Comparison of ENCODE assay signal across 20 mouse cellular contexts in genomic region chr11:111409266-111409665, GRCm38 (mm10).
A peak's percentile ranks its signal among the peaks of the same experiment; 100 is the strongest.
DNase-seq lines count a peak whose midpoint lies in the region; ATAC-seq and TF ChIP-seq lines count a peak whose summit lies in the region.
"Had no signal": no experiment of that assay in that cellular context is flagged by ENCODE, and none has a peak within 500 bp of the region (broad histone marks: within the 10 kb centered on the region; RNA-seq: fewer than 3 reads in every experiment).

No protein-coding gene starts in this region.

- ATAC-seq in hindbrain, postnatal 0 days, result no peak
- ATAC-seq in hindbrain, embryonic 16.5 days, result no peak
- no peak for ATAC-seq in erythroblast, adult 5-6 weeks (replicated peaks; ENCODE audit: low FRiP score, poor library complexity, severe bottlenecking)
- ATAC-seq: forebrain, embryonic 16.5 days; inflammation-experienced regulatory T-cells, adult 6 months; intestine, postnatal 0 days had no signal

- no peaks in the 10 kb centered on the region for H3K4me1 ChIP-seq in hindbrain, postnatal 0 days (ENCODE audit: insufficient read depth, low read length)
- H3K4me1 ChIP-seq in hindbrain, embryonic 16.5 days (ENCODE audit: control insufficient read depth, insufficient read depth, low read depth, low read length), result no peaks in the 10 kb centered on the region
- H3K4me1 ChIP-seq: forebrain, embryonic 12.5 days; heart, embryonic 12.5 days; hindbrain, embryonic 10.5 days had no signal

- no peak overlapping the region for H3K4me2 ChIP-seq in hindbrain, postnatal 0 days (ENCODE audit: low read depth, low read length)
- H3K4me2 ChIP-seq in hindbrain, embryonic 16.5 days (ENCODE audit: low read length), result no peak overlapping the region
- H3K4me2 ChIP-seq: embryonic facial prominence, embryonic 13.5 days; forebrain, embryonic 12.5 days; heart, embryonic 12.5 days; hindbrain, embryonic 14.5 days had no signal

- H3K9ac ChIP-seq in hindbrain, postnatal 0 days (replicated peaks; ENCODE audit: low read length), result no peak overlapping the region
- no peak overlapping the region for H3K9ac ChIP-seq in hindbrain, embryonic 16.5 days (ENCODE audit: low read depth, low read length)
- H3K9ac ChIP-seq: embryonic facial prominence, embryonic 13.5 days; forebrain, embryonic 12.5 days; heart, embryonic 12.5 days; hindbrain, embryonic 14.5 days had no signal

- DNase-seq in cerebellum, postnatal 14 days, result peak; percentile 6 to 14
- no peak for DNase-seq in cerebellum, adult 8-10 months
- DNase-seq in hindbrain, postnatal 0 days (ENCODE audit: low spot score), result peak; percentile 10
- DNase-seq in right cerebral cortex, postnatal 10 days (ENCODE audit: low spot score in 2 of 2), result peak; percentile 23 to 44
- DNase-seq in right cerebral cortex, postnatal 25 days, result no peak
- DNase-seq: adrenal gland, postnatal 10 days; cerebellum, adult 11-12 months; cerebellum, adult 9-11 months; gastrocnemius, postnatal 10 days had no signal

- H3K27me3 ChIP-seq in hindbrain, postnatal 0 days (ENCODE audit: insufficient read depth, low read length), result no peaks in the 10 kb centered on the region
- H3K27me3 ChIP-seq in hindbrain, embryonic 16.5 days (replicated peaks; ENCODE audit: control insufficient read depth, insufficient read depth, low read length), result no peaks in the 10 kb centered on the region
- H3K27me3 ChIP-seq: embryonic facial prominence, embryonic 13.5 days; forebrain, embryonic 12.5 days; heart, embryonic 12.5 days had no signal

- 70% methylated on average over 2 of the region's 2 CpGs for WGBS in hindbrain, postnatal 0 days
- 80% methylated on average over 2 of the region's 2 CpGs for WGBS in hindbrain, embryonic 16.5 days

- H3K4me3 ChIP-seq in hindbrain, postnatal 0 days (ENCODE audit: low read length), result no peak overlapping the region
- no peak overlapping the region for H3K4me3 ChIP-seq in hindbrain, embryonic 16.5 days (ENCODE audit: low read length)
- H3K4me3 ChIP-seq: embryonic facial prominence, embryonic 13.5 days; erythroblast, embryonic 14.5 days; forebrain, embryonic 12.5 days; heart, embryonic 12.5 days; hindbrain, embryonic 10.5 days had no signal

- H3K27ac ChIP-seq in hindbrain, postnatal 0 days, result no peak overlapping the region
- H3K27ac ChIP-seq in hindbrain, embryonic 16.5 days (ENCODE audit: low read depth, low read length), result no peak overlapping the region
- H3K27ac ChIP-seq: embryonic facial prominence, embryonic 13.5 days; forebrain, embryonic 12.5 days; hindbrain, embryonic 10.5 days; hindbrain, embryonic 14.5 days had no signal

- H3K36me3 ChIP-seq in hindbrain, postnatal 0 days (ENCODE audit: insufficient read depth, low read length), result no peaks in the 10 kb centered on the region
- no peaks in the 10 kb centered on the region for H3K36me3 ChIP-seq in hindbrain, embryonic 16.5 days (ENCODE audit: control insufficient read depth, insufficient read depth, low read length)
- H3K36me3 ChIP-seq: embryonic facial prominence, embryonic 13.5 days; forebrain, embryonic 12.5 days; heart, embryonic 12.5 days; hindbrain, embryonic 10.5 days had no signal

- no peak for TF ChIP-seq CTCF in hindbrain, postnatal 0 days (IDR thresholded peaks at IDR 0.05; ENCODE audit: low read depth)

- no peaks in the 10 kb centered on the region for H3K9me3 ChIP-seq in hindbrain, postnatal 0 days (ENCODE audit: low read length)
- no peaks in the 10 kb centered on the region for H3K9me3 ChIP-seq in hindbrain, embryonic 16.5 days (ENCODE audit: control insufficient read depth, low read length)
- H3K9me3 ChIP-seq: embryonic facial prominence, embryonic 13.5 days; forebrain, embryonic 12.5 days; heart, embryonic 12.5 days; hindbrain, embryonic 10.5 days had no signal

Comparison
In these comparisons a context has a peak if more than half of its experiments do, and no peak if none do; other contexts are left out.
1. DNase-seq: peak in cerebellum, postnatal 14 days (2 of 2), hindbrain, postnatal 0 days (single experiment) and right cerebral cortex, postnatal 10 days (2 of 2); none in cerebellum, adult 8-10 months (single experiment) and right cerebral cortex, postnatal 25 days (single experiment).